ENCODE assay signal across 8 mouse cellular contexts in genomic region chr4:31404840-31405714, GRCm38 (mm10).
A peak's percentile ranks its signal among the peaks of the same experiment; 100 is the strongest.
DNase-seq lines count a peak whose midpoint lies in the region; ATAC-seq and TF ChIP-seq lines count a peak whose summit lies in the region.
"Had no signal": no experiment of that assay in that cellular context is flagged by ENCODE, and none has a peak within 500 bp of the region (broad histone marks: within the 10 kb centered on the region; RNA-seq: fewer than 3 reads in every experiment).

No protein-coding gene starts in this region.

- TF ChIP-seq CTCF in forebrain, postnatal 0 days (IDR thresholded peaks at IDR 0.05; ENCODE audit: low read depth) = no peak

- ATAC-seq in forebrain, postnatal 0 days = peak; percentile 75
- ATAC-seq in liver, embryonic 12.5 days = no peak

- no peaks in the 10 kb centered on the region for H3K27me3 ChIP-seq in forebrain, postnatal 0 days (ENCODE audit: insufficient read depth, low read length)
- no peaks in the 10 kb centered on the region for H3K27me3 ChIP-seq in myocyte (ENCODE audit: control insufficient read depth, insufficient read depth, insufficient read length)
- no peaks in the 10 kb centered on the region for H3K27me3 ChIP-seq in liver, embryonic 12.5 days (replicated peaks)
- H3K27me3 ChIP-seq: neural tube, embryonic 12.5 days had no signal

- H3K4me2 ChIP-seq in forebrain, postnatal 0 days (ENCODE audit: low read depth) = peak overlapping the region; percentile 32
- H3K4me2 ChIP-seq in myocyte (ENCODE audit: low read depth) = peak overlapping the region; percentile 78
- no peak overlapping the region for H3K4me2 ChIP-seq in liver, embryonic 12.5 days
- H3K4me2 ChIP-seq: neural tube, embryonic 12.5 days had no signal

- no peaks in the 10 kb centered on the region for H3K79me2 ChIP-seq in myocyte (ENCODE audit: control insufficient read depth, insufficient read depth)

- intact Hi-C loops in left cerebral cortex, postnatal 4 days (cut with DNase I) = no loop called here
- intact Hi-C loops in heart, postnatal 36 days (cut with DNase I) = no loop called here

- no peak overlapping the region for H3K9ac ChIP-seq in forebrain, postnatal 0 days
- no peak overlapping the region for H3K9ac ChIP-seq in liver, embryonic 12.5 days
- H3K9ac ChIP-seq: neural tube, embryonic 12.5 days had no signal

- no peaks in the 10 kb centered on the region for H3K36me3 ChIP-seq in forebrain, postnatal 0 days (ENCODE audit: insufficient read depth)
- no peaks in the 10 kb centered on the region for H3K36me3 ChIP-seq in myocyte (ENCODE audit: control insufficient read depth, insufficient read depth)
- no peaks in the 10 kb centered on the region for H3K36me3 ChIP-seq in liver, embryonic 12.5 days
- H3K36me3 ChIP-seq: neural tube, embryonic 12.5 days had no signal

- no peak for TF ChIP-seq POLR2A in myocyte (IDR thresholded peaks at IDR 0.05; ENCODE audit: insufficient read length, low read depth)

- peak overlapping the region; percentile 1; the same call in 1 of the 2 replicates for H3K27ac ChIP-seq in forebrain, postnatal 0 days (ENCODE audit: low read depth, low read length)
- H3K27ac ChIP-seq in liver, embryonic 12.5 days = no peak overlapping the region
- H3K27ac ChIP-seq: neural tube, embryonic 12.5 days had no signal

- H3K4me1 ChIP-seq in forebrain, postnatal 0 days (ENCODE audit: insufficient read depth) = 0 out of 2 replicates have a peak, but pooled peaks cover 11% of the 10 kb centered on the region
- H3K4me1 ChIP-seq in liver, embryonic 12.5 days = no peaks in the 10 kb centered on the region
- H3K4me1 ChIP-seq: neural tube, embryonic 12.5 days had no signal

- H3ac ChIP-seq in myocyte (ENCODE audit: control insufficient read depth, insufficient read length) = no peak overlapping the region

- peak; percentile 49 for DNase-seq in left cerebral cortex, postnatal 4 days
- DNase-seq in left cerebral cortex, adult 11 months (ENCODE audit: low spot score) = no peak
- DNase-seq in forebrain, postnatal 0 days = peak; percentile 52
- peak; percentile 25 to 34 for DNase-seq in heart, postnatal 36 days
- no peak for DNase-seq in spleen, postnatal 14 days (ENCODE audit: low spot score in 2 of 2)

- WGBS in forebrain, postnatal 0 days = 22% methylated on average over 16 of the region's 16 CpGs
- 52% methylated on average over 16 of the region's 16 CpGs for WGBS in liver, embryonic 12.5 days (ENCODE audit: insufficient replicate concordance)

- no peaks in the 10 kb centered on the region for H3K9me3 ChIP-seq in forebrain, postnatal 0 days (ENCODE audit: low read length)
- no peaks in the 10 kb centered on the region for H3K9me3 ChIP-seq in liver, embryonic 12.5 days (replicated peaks)
- H3K9me3 ChIP-seq: neural tube, embryonic 12.5 days had no signal

- peak overlapping the region; percentile 6; the same call in 1 of the 2 replicates for H3K4me3 ChIP-seq in forebrain, postnatal 0 days (ENCODE audit: low read depth, low read length)
- H3K4me3 ChIP-seq in myocyte = no peak overlapping the region
- H3K4me3 ChIP-seq in liver, embryonic 12.5 days = no peak overlapping the region
- H3K4me3 ChIP-seq: neural tube, embryonic 12.5 days had no signal

TF ChIP-seq in myocyte, 11 proteins besides CTCF, POLR2A, EP300 and RAD21:
- TF ChIP-seq USF1 (IDR thresholded peaks at IDR 0.05; ENCODE audit: low read depth) (no peak), CEBPB (IDR thresholded peaks at IDR 0.05; ENCODE audit: insufficient read depth, poor library complexity, severe bottlenecking) (no peak), MYOD1 (IDR thresholded peaks at IDR 0.05; ENCODE audit: control insufficient read depth in 1 of 3, insufficient read length in 2 of 3, low read depth in 2 of 3) (no peak), TCF12 (IDR thresholded peaks at IDR 0.05; ENCODE audit: insufficient read depth, poor library complexity, severe bottlenecking) (no peak), REST (IDR thresholded peaks at IDR 0.05; ENCODE audit: insufficient read depth, insufficient read length) (no peak)

Comparison
In these comparisons a context has a peak if more than half of its experiments do, and no peak if none do; other contexts are left out.
1. DNase-seq: peak in left cerebral cortex, postnatal 4 days (single experiment), forebrain, postnatal 0 days (single experiment) and heart, postnatal 36 days (2 of 2); none in left cerebral cortex, adult 11 months (single experiment) and spleen, postnatal 14 days (0 of 2).